Mouse (Mus musculus): ENCODE results near the gene Cdc14b.

Gene Cdc14b

GRCm38 (mm10) chr13:64237000-64237680 is 38.0 kb downstream of the Cdc14b start:
- CTCF ChIA-PET, result no interaction called here

- CTCF ChIA-PET, result interaction anchor here (0.6 kb wide), 1 partner anchor 108 kb away, joined by 3 read pairs; no protein-coding TSS in a partner anchor
These were observed 39.3 kb downstream of the Cdc14b start for GRCm38 (mm10) chr13:64235777-64236176.

DNA sequence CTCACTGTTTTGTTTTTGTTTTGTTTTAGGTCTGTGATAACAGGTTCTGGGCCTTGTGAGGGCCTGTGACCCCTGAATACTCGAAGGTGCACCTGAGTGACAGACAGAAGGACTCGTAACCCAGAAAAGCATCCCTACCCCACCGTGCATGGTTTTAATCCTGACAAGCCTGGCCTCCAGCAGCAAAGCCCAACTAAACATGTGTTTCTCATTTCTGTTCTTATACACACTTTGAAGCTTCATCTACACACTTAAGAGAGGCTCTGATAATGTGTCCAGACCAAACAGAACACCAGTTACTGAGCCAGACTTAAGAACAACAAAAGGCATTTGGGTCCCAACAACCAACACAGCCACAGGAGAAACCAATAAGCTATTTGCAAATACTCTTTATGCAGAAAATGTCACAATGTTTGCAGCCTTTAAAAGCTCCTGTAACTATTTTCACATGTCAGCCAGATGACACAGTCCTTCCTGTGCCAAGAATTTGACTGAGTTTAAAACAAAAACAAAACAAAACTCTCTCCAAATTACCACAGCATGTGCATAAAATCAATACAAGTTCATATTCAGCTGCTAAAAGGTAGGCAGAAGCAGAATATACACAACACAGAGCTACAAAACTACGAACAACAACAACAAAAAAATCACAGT is 39.9 kb downstream of the Cdc14b start:
- CTCF ChIA-PET, result no interaction called here

- CTCF ChIA-PET, result interaction anchor here (0.8 kb wide), 1 partner anchor 15 kb away, joined by 3 read pairs; no protein-coding TSS in a partner anchor
These were observed 42.0 kb downstream of the Cdc14b start for GRCm38 (mm10) chr13:64233139-64233538.

DNA sequence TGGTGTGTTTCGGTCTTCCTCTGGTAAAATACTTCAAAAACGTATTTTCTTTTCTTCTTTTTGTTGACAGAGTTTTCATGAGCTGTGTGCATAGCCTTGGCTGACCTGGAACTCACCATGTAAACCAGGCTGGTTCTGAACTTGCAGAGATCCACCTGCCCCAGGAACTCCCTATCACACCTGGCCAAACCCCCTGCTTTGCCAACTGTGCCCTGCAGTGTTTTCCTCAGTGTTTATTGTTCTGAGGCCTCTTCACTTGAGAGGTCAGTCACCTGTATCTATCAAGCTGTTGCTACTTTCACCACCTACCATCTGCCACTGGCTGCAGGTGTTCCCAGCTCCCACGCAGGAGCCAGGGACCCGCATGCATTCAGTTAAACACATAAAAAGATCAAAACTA is 48.4 kb downstream of the Cdc14b start:
- CTCF ChIA-PET, result no interaction called here

DNA sequence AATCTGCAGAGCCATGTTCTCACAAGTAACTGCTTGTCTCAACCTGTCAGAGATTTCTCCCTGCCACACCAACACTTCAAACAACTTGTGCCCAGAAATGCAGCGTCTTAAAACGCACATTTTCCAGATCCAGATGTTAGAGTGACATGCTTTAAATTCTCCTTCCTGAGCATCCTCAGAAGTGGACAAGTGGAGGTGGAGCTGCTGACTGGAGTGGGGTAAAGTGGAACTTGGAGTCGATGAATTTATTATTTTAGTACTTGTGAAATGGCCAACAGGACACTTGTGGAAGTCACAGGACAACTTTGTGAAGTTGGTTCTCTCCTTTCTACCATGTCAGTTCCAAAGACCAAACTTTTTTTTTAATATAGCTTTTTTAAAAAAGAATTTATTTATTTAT is 49.4 kb downstream of the Cdc14b start:
- CTCF ChIA-PET, result no interaction called here

GRCm38 (mm10) chr13:64214891-64215290 is 60.2 kb downstream of the Cdc14b start:
- CTCF ChIA-PET, result no interaction called here

DNA sequence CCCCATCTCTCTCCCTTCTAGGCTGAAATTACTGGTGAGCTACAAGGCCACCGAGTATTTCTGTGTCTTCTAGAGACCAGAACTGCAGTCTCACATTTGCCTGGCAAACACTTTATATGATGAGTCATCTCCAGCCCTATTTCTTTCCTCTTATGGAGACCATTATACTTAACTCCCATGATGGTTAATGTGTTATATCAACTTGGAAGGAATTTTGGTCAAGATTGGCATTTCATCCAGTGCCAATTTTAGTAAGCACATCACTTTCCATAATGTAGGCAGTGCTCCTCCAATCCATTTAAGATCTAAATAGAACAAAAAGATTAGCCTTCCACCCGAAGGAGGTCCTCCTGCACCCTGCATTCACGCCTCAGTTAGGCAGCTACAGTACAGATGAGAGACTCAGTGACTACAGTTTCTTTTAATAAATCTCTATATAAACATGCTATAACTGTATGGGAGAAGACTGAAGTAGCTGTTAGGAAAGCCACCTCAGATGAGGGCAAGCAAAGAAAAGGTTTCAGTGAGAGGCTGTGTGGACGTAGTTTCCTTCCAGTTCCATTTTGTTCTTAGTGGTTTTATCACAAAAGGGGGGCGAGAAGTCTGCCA is 63.0 kb downstream of the Cdc14b start:
- CTCF ChIA-PET, result no interaction called here

GRCm38 (mm10) chr13:64208146-64208545 is 66.9 kb downstream of the Cdc14b start:
- CTCF ChIA-PET, result interaction anchor here (0.7 kb wide), 1 partner anchor 102 kb away, joined by 3 read pairs; no protein-coding TSS in a partner anchor

DNA sequence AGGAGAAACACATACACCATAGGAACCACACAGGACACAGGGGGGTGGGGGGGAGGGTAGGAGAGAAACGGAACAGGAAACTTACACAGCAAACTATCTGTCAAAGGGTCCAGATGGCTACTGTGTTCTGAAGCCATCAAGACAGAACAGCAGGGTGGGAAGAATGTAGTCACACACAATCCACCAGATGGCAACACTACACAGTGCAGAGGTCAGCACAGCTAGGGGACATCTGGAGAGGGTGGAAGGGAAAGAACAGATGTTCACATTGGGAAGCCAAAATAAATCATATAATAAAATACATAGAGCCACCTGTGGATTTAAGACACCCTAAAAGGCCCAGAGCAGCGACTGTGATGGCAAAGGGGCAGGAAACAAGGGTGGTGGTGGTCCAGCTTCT is 69.9 kb downstream of the Cdc14b start:
- CTCF ChIA-PET, result interaction anchor here (0.6 kb wide), 1 partner anchor 966 kb away, joined by 3 read pairs; no protein-coding TSS in a partner anchor

DNA sequence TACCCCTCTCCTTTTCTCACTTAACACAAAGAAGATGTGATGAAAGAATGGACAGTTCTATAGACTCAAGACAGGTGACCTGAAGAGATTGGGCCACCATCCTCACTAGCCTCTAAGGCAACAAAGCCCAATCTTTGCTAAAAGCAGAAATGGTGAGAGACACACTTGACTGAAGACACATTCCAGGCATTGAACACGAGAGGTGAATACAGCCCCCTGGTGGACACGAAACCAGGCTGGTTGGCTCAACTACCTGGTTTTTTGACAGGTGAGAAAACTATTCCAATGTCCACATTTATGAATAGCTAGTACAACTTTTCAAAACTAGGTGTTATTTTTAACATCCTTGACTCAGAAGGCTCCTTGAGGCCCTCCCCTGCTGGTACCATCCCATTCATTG is 70.4 kb downstream of the Cdc14b start:
- CTCF ChIA-PET, result interaction anchor here (0.6 kb wide), 1 partner anchor 967 kb away, joined by 3 read pairs; no protein-coding TSS in a partner anchor

GRCm38 (mm10) chr13:64200911-64201310 is 74.2 kb downstream of the Cdc14b start:
- CTCF ChIA-PET, result no interaction called here

- CTCF ChIA-PET, result no interaction called here
These were observed 76.8 kb downstream of the Cdc14b start for GRCm38 (mm10) chr13:64198310-64198709.

DNA sequence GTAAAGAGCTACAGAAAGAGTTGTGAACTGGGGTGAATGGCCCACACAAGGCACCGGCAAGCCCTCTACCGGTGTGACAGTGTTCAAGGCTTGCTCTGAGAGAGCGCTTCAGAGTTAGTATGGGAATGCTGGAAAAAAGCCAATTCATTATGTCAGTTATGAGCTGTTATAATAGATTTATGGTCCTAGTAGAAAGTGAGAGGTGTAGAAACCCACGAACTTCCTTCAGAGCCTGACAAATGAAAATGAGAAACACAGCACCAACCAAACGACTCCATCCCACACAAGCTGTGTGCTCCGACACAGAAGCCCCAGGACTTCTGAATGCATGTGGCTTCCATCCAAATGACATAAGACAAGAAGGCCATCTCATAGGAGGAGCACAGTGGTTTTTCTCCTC is 77.2 kb downstream of the Cdc14b start:
- CTCF ChIA-PET, result interaction anchor here (0.6 kb wide), 2 partner anchors 24 to 1243 kb away, joined by 3 to 8 read pairs; no protein-coding TSS in a partner anchor

DNA sequence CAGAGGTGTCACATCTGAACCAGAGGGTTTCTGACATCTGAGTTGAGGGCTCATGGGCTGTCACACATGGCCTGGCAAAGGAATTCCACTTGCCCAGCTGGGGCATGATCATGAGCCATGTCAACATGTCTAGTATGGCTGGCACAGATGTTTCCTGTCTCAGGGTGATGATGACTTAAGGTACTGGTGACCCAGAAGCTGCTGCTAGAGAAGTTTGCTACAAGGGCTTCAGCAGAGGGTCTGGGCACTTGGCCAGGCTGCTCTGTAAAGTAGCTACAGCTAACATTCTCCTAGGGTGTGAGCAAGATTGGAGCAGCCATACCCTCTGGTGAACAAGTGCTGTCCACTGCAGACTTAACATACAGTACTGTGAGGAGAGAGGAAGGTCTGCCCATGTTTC is 88.0 kb downstream of the Cdc14b start:
- CTCF ChIA-PET, result no interaction called here

DNA sequence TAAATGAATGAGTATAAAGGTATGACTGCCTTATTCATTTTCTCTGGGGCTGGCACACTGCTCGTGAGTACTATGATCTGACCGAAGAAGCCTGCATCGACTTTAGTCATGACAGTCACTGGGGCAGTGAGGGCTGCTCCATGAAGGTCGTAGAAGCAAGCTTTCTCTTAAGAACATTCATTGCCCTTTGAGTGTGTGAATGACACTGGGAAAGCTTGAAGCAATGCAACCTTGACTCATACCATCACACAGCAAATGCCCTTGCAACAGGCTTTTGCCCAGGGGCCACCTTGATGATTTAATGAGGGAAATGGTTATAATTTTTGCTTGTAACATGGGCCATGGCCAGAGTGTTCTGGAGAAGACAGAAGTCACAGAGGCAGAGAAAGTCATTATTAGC is 88.6 kb downstream of the Cdc14b start:
- CTCF ChIA-PET, result no interaction called here

DNA sequence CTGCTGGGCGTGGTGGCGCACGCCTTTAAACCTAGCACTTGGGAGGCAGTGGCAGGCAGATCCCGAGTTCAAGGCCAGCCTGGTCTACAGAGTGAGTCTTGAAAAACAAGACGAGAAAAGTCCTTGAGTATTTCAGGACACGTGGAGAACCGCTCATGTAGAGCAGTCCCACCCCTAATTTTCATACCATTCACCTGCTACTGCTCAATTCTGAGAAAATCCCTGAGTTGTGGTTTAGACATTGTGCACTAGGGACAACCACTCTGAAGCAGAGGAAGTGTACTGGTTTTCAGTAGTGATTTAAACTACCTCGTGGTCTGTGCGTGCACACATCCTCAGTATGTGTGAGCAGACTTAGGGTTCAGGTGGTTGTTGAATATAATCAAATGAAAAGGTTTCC is 89.5 kb downstream of the Cdc14b start:
- CTCF ChIA-PET, result no interaction called here

DNA sequence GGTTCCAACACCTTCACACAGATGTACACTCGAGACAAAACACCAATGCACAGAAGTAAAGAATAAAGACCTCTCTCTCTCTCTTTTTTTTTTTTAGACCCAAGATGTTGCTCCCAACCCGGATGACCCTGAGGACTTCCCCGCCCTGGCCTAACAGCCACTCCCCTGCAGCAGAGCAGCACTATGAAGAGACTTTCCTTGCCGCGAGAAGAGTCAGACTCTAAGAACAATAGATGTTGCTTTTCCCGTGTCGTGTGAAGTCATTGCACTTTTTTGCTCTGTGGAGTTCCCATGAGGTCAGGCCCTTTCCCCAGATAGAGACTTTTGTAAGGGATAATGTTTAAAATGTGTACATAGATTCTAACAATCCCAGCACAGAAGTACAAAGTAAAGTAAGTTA is 89.9 kb downstream of the Cdc14b start:
- CTCF ChIA-PET, result no interaction called here

GRCm38 (mm10) chr13:64184361-64184760 is 90.7 kb downstream of the Cdc14b start:
- CTCF ChIA-PET, result no interaction called here

DNA sequence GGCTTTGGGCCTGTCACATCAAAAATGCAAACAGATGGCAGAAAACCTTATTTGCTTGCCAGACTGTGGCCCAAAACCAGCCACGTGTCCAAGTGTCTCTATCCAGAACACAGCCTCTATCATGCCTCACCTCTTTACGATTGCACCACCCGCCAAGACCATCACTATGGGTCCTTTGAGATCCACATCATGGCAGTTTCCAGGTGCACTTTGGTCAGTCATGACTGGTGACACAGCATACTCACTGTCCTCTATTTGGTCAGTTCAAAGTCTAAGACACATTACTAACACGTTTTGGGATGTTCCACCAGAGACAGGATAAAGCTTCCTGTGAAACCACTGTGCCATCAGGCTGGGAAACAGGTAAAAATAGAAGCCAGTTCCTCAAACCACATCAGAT is 91.5 kb downstream of the Cdc14b start:
- CTCF ChIA-PET, result no interaction called here

- CTCF ChIA-PET, result no interaction called here
These were observed 93.0 kb downstream of the Cdc14b start for GRCm38 (mm10) chr13:64182091-64182490.

- CTCF ChIA-PET, result interaction anchor here (0.7 kb wide), 1 partner anchor 126 kb away, joined by 3 read pairs; no protein-coding TSS in a partner anchor
These were observed 94.2 kb downstream of the Cdc14b start for GRCm38 (mm10) chr13:64180888-64181287.

- CTCF ChIA-PET, result interaction anchor here (0.7 to 0.9 kb wide), 2 partner anchors 126 to 787 kb away, joined by 3 to 16 read pairs; no protein-coding TSS in a partner anchor
These were observed 94.8 kb downstream of the Cdc14b start for GRCm38 (mm10) chr13:64180300-64180699.

Data from spleen, embryonic (tissue).